Mouse (Mus musculus) mouse embryonic stem cell (cell line): ENCODE data around the gene Socs1.
"Not testable (repeated sequence)": the region's sequence is repeated elsewhere in the genome, so short reads cannot be mapped to it uniquely, and the experiment has no call there.

Source experiments
- in situ Hi-C, 2 experiments: fragments of 300-500 bp; cut with MboI; formaldehyde crosslinking; loops; 1 replicate in 1 of 2; 3 replicates in 1 of 2; pipeline ENCODE4 v1.14.3; 2019 to 2020; ENCODE audit warnings: low sequenced_read_pairs in 2 of 2, low pct_unique_long_range_greater_than_20kb in 1 of 2, mixed read lengths in 1 of 2; ENCODE audit not compliant: unreplicated experiment in 1 of 2

Gene Socs1

GRCm38 (mm10) chr16:10785371-10786231 lies at the start of gene Socs1:
Socs1 (minus strand) TSS chr16:10785536.
- in situ Hi-C loops: no loop called here

GRCm38 (mm10) chr16:10834542-10834910 lies 49.2 kb upstream of the Socs1 start:
- in situ Hi-C loops: no loop called here

- in situ Hi-C loops: no loop called here
These were observed 43.1 kb upstream of the Socs1 start for GRCm38 (mm10) chr16:10828461-10828805.

GRCm38 (mm10) chr16:10827766-10828460 lies 42.6 kb upstream of the Socs1 start:
- in situ Hi-C loops: no loop called here

GRCm38 (mm10) chr16:10827269-10827668 lies 41.9 kb upstream of the Socs1 start:
- in situ Hi-C loops: no loop called here

- in situ Hi-C loops: no loop called here
These were observed 40.5 kb upstream of the Socs1 start for GRCm38 (mm10) chr16:10825840-10826239.

GRCm38 (mm10) chr16:10824536-10824935 lies 39.2 kb upstream of the Socs1 start:
- in situ Hi-C loops: no loop called here

GRCm38 (mm10) chr16:10821387-10821786 lies 36.1 kb upstream of the Socs1 start:
- in situ Hi-C loops: no loop called here

GRCm38 (mm10) chr16:10819966-10820365 lies 34.6 kb upstream of the Socs1 start:
- in situ Hi-C loops: no loop called here

- in situ Hi-C loops: no loop called here
These were observed 33.3 kb upstream of the Socs1 start for GRCm38 (mm10) chr16:10818579-10819135.

GRCm38 (mm10) chr16:10814864-10815263 lies 29.5 kb upstream of the Socs1 start:
- in situ Hi-C loops: no loop called here

- in situ Hi-C loops: no loop called here
These were observed 28.4 kb upstream of the Socs1 start for GRCm38 (mm10) chr16:10813726-10814125.

- in situ Hi-C loops: no loop called here
These were observed 27.6 kb upstream of the Socs1 start, which contains the start of gene Gm11172 for GRCm38 (mm10) chr16:10812865-10813371. Gm11172 (plus strand) TSS chr16:10812915.

GRCm38 (mm10) chr16:10810376-10810775 lies 25.0 kb upstream of the Socs1 start:
- in situ Hi-C loops: no loop called here

- in situ Hi-C loops: no loop called here
These were observed 20.6 kb upstream of the Socs1 start, which contains the start of gene Prm1 for GRCm38 (mm10) chr16:10805789-10806527. Prm1 (minus strand) TSS chr16:10805839.

- in situ Hi-C loops: not testable (repeated sequence)
These were observed 17.1 kb upstream of the Socs1 start for GRCm38 (mm10) chr16:10802420-10802819.

GRCm38 (mm10) chr16:10796034-10796433 lies 10.7 kb upstream of the Socs1 start, which contains the start of gene Prm2:
Prm2 (minus strand) TSS chr16:10796134.
- in situ Hi-C loops: no loop called here

- in situ Hi-C loops: no loop called here
These were observed 5.4 kb upstream of the Socs1 start, which contains the start of gene Prm3 for GRCm38 (mm10) chr16:10790702-10791101. Prm3 (minus strand) TSS chr16:10790914.
